Mouse (Mus musculus) retina, postnatal 1 day (tissue): Measurements from ENCODE around the gene Mettl7a2.
"Not testable (repeated sequence)": the region's sequence is repeated elsewhere in the genome, so short reads cannot be mapped to it uniquely, and the experiment has no call there.

ENCODE experiments used
- DNase-seq: peaks from one replicate; pipeline ENCODE4 v3.0.0-alpha.2; 2012

Mettl7a2 gene

GRCm38 (mm10) chr15:100341314-100341980 lies 11.6 kb upstream of the Mettl7a2 start:
- not testable (repeated sequence) for DNase-seq

GRCm38 (mm10) chr15:100345484-100345883 lies 7.5 kb upstream of the Mettl7a2 start:
- DNase-seq: no peak

- DNase-seq: no peak
Observed at GRCm38 (mm10) chr15:100346761-100347160, 6.2 kb upstream of the Mettl7a2 start.

- DNase-seq: no peak
Observed at GRCm38 (mm10) chr15:100349496-100349895, 3.5 kb upstream of the Mettl7a2 start.

- no peak for DNase-seq
Observed at GRCm38 (mm10) chr15:100351501-100352060, 1.4 kb upstream of the Mettl7a2 start.

GRCm38 (mm10) chr15:100353399-100353798 lies 399 bp downstream of the Mettl7a2 start:
- DNase-seq: not testable (repeated sequence)

- no peak for DNase-seq
Observed at GRCm38 (mm10) chr15:100355876-100356275, 2.9 kb downstream of the Mettl7a2 start.

- DNase-seq: no peak
Observed at GRCm38 (mm10) chr15:100364242-100364641, 11.2 kb downstream of the Mettl7a2 start, which contains the start of gene Higd1c. Gene Higd1c, plus strand, starts transcription at chr15:100364542.

- not testable (repeated sequence) for DNase-seq
Observed at GRCm38 (mm10) chr15:100365967-100366366, 13.0 kb downstream of the Mettl7a2 start.

GRCm38 (mm10) chr15:100367119-100367518 lies 14.1 kb downstream of the Mettl7a2 start:
- no peak for DNase-seq

- peak; percentile 70 for DNase-seq
Observed at GRCm38 (mm10) chr15:100375066-100375465, 22.1 kb downstream of the Mettl7a2 start.

- DNase-seq: not testable (repeated sequence)
Observed at GRCm38 (mm10) chr15:100377847-100378505, 25.0 kb downstream of the Mettl7a2 start.

GRCm38 (mm10) chr15:100379658-100380057 lies 26.7 kb downstream of the Mettl7a2 start:
- no peak for DNase-seq

GRCm38 (mm10) chr15:100380104-100380503 lies 27.1 kb downstream of the Mettl7a2 start:
- no peak for DNase-seq

GRCm38 (mm10) chr15:100385705-100386104 lies 32.7 kb downstream of the Mettl7a2 start:
- DNase-seq: no peak

- no peak for DNase-seq
Observed at GRCm38 (mm10) chr15:100387544-100388223, 34.7 kb downstream of the Mettl7a2 start.

GRCm38 (mm10) chr15:100388224-100388835 lies 35.3 kb downstream of the Mettl7a2 start:
- DNase-seq: no peak

- no peak for DNase-seq
Observed at GRCm38 (mm10) chr15:100388886-100389285, 35.9 kb downstream of the Mettl7a2 start.

GRCm38 (mm10) chr15:100391066-100391465 lies 38.1 kb downstream of the Mettl7a2 start:
- DNase-seq: no peak

- DNase-seq: no peak
Observed at GRCm38 (mm10) chr15:100391599-100391998, 38.6 kb downstream of the Mettl7a2 start.

GRCm38 (mm10) chr15:100393016-100393415 lies 40.0 kb downstream of the Mettl7a2 start:
- no peak for DNase-seq

- no peak for DNase-seq
Observed at GRCm38 (mm10) chr15:100395561-100395960, 42.6 kb downstream of the Mettl7a2 start.
